Mouse (Mus musculus): ENCODE measurements around the gene Isca1. TPM values are rescaled to one million over a fixed set of nuclear protein-coding genes. Genes with fewer than 3 reads are reported as not detected.
A peak's percentile ranks its signal among the peaks of the same experiment; 100 is the strongest.
"Not testable (repeated sequence)": the region's sequence is repeated elsewhere in the genome, so short reads cannot be mapped to it uniquely, and the experiment has no call there.

Gene Isca1
- polyA plus RNA-seq, 1 experiment: 271 TPM

GRCm38 (mm10) chr13:59735190-59735589 lies 34.4 kb downstream of the Isca1 start:
- Histone ChIP-seq H3K27ac (ENCODE audit: insufficient read depth, low read length) (no peak overlapping the region), H3K4me1 (ENCODE audit: control insufficient read depth, insufficient read depth, low read length) (no peaks in the 10 kb centered on the region), H3K4me3 (ENCODE audit: insufficient read depth, low read length) (no peak overlapping the region)
- TF ChIP-seq CTCF (IDR thresholded peaks at IDR 0.05; ENCODE audit: extremely low read depth, insufficient read depth, low read length): no peak
- no peak for TF ChIP-seq POLR2A (IDR thresholded peaks at IDR 0.05; ENCODE audit: extremely low read depth, insufficient read depth, low read length)

GRCm38 (mm10) chr13:59734347-59734746 lies 35.3 kb downstream of the Isca1 start:
- not testable (repeated sequence) for H3K4me1 ChIP-seq (ENCODE audit: control insufficient read depth, insufficient read depth, low read length); H3K4me3 ChIP-seq (ENCODE audit: insufficient read depth, low read length); H3K27ac ChIP-seq (ENCODE audit: insufficient read depth, low read length)

GRCm38 (mm10) chr13:59733936-59734335 lies 35.7 kb downstream of the Isca1 start:
- Histone ChIP-seq H3K4me3 (ENCODE audit: insufficient read depth, low read length) (no peak overlapping the region), H3K4me1 (ENCODE audit: control insufficient read depth, insufficient read depth, low read length) (no peaks in the 10 kb centered on the region), H3K27ac (ENCODE audit: insufficient read depth, low read length) (no peak overlapping the region)
- TF ChIP-seq POLR2A (IDR thresholded peaks at IDR 0.05; ENCODE audit: extremely low read depth, insufficient read depth, low read length): no peak
- no peak for TF ChIP-seq CTCF (IDR thresholded peaks at IDR 0.05; ENCODE audit: extremely low read depth, insufficient read depth, low read length)

- no peak for TF ChIP-seq CTCF (IDR thresholded peaks at IDR 0.05; ENCODE audit: extremely low read depth, insufficient read depth, low read length)
- TF ChIP-seq POLR2A (IDR thresholded peaks at IDR 0.05; ENCODE audit: extremely low read depth, insufficient read depth, low read length): no peak
- no peaks in the 10 kb centered on the region for H3K4me1 ChIP-seq (ENCODE audit: control insufficient read depth, insufficient read depth, low read length)
- H3K27ac ChIP-seq (ENCODE audit: insufficient read depth, low read length): no peak within 1 kb of the TSS
These were observed 38.0 kb downstream of the Isca1 start, which contains the start of gene Spata31d1d for GRCm38 (mm10) chr13:59731652-59732051. Gene Spata31d1d, minus strand, starts transcription at chr13:59731752.

DNA sequence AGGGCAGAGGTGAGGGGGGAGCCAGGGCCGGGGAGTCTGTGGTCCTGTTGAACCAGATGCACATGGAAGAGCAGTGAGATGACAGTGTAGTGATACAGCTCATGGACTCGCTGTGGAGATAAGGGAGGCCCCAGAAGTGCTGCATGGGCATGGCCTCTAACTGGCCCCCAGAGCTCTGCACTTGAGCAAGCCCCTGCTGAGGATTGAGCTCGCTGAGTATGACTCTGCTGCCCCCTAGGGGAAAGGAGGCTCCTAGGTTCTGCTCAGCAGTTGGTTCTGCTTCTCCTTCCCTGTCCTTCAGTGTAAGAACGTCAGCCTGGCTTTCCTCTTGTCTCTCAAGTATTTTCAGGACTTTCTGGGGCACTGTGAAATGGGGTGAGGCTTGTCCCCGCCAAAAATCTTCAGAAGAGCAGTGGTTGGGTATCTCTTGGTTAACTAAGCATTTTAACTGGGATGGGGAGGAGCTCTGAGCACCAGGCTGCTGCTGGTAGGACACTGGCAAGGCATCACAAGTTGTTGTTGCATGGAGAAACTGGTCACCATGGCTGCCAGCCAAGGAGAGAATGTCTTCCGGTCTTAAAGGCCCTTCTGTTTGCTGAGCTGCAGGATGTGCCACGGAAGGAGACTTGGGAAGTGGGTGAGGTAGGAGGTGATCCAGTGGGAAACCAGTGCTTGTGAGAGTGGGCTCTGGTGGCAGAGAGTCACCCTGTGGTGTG lies 41.1 kb downstream of the Isca1 start:
- no peaks in the 10 kb centered on the region for H3K4me1 ChIP-seq (ENCODE audit: control insufficient read depth, insufficient read depth, low read length)
- TF ChIP-seq POLR2A (IDR thresholded peaks at IDR 0.05; ENCODE audit: extremely low read depth, insufficient read depth, low read length): no peak
- TF ChIP-seq CTCF (IDR thresholded peaks at IDR 0.05; ENCODE audit: extremely low read depth, insufficient read depth, low read length): peak; percentile 96
- no peak overlapping the region for H3K4me3 ChIP-seq (ENCODE audit: insufficient read depth, low read length)
- no peak overlapping the region for H3K27ac ChIP-seq (ENCODE audit: insufficient read depth, low read length)

More at GRCm38 (mm10) chr13:59731652-59732051, 38.0 kb downstream of the Isca1 start, which contains the start of gene Spata31d1d:
- no peak within 1 kb of the TSS for H3K4me3 ChIP-seq (ENCODE audit: insufficient read depth, low read length)

DNA sequence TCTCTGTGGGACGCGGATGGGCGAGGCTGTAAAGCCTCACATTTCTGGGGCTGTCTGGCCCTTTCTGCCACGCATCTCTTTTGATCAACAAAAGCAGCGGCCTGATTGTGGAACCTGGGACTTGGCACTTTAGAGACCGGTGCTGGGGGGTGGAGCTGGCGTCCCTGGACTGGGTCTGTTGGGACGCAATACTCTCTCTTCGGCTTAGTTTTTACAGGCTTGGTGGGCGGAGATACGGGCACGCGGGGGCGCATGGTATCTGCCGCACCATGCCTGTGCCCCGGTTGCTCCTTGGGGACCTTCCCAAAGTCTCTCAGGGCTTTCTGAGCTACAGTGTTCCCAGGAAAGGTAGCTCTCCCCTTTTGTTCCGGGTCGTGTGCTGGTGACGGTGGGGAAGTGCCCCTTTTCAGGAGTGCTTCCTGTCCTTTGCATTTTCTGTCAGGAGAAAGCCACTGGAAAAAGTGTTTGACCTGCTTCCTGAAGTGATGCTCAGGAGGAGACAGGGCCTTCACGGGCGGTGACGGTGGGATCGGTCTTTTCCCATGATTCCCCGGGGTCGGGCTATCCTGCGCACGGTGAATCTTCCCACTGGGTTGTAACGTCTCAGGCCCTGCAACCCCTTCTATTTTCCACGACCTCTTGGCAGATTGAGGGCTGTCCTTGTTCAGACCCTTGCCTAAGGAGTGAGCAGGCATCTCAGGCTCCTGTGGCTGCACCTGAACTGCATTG lies 43.3 kb downstream of the Isca1 start:
- Histone ChIP-seq H3K4me1 (ENCODE audit: control insufficient read depth, insufficient read depth, low read length) (no peaks in the 10 kb centered on the region), H3K27ac (ENCODE audit: insufficient read depth, low read length) (no peak overlapping the region), H3K4me3 (ENCODE audit: insufficient read depth, low read length) (no peak overlapping the region)
- TF ChIP-seq POLR2A (IDR thresholded peaks at IDR 0.05; ENCODE audit: extremely low read depth, insufficient read depth, low read length) (no peak), CTCF (IDR thresholded peaks at IDR 0.05; ENCODE audit: extremely low read depth, insufficient read depth, low read length) (no peak)

GRCm38 (mm10) chr13:59722089-59722488 lies 47.5 kb downstream of the Isca1 start:
- H3K4me3 ChIP-seq (ENCODE audit: insufficient read depth, low read length); H3K27ac ChIP-seq (ENCODE audit: insufficient read depth, low read length): not testable (repeated sequence)

GRCm38 (mm10) chr13:59719475-59719874 lies 50.1 kb downstream of the Isca1 start:
- Histone ChIP-seq H3K4me3 (ENCODE audit: insufficient read depth, low read length) (no peak overlapping the region), H3K4me1 (ENCODE audit: control insufficient read depth, insufficient read depth, low read length) (no peaks in the 10 kb centered on the region), H3K27ac (ENCODE audit: insufficient read depth, low read length) (peak overlapping the region; percentile 29; the same call in 1 of the 2 replicates)
- TF ChIP-seq CTCF (IDR thresholded peaks at IDR 0.05; ENCODE audit: extremely low read depth, insufficient read depth, low read length) (no peak), POLR2A (IDR thresholded peaks at IDR 0.05; ENCODE audit: extremely low read depth, insufficient read depth, low read length) (no peak)

More at GRCm38 (mm10) chr13:59722089-59722488, 47.5 kb downstream of the Isca1 start:
- not testable (repeated sequence) for H3K4me1 ChIP-seq (ENCODE audit: control insufficient read depth, insufficient read depth, low read length)

GRCm38 (mm10) chr13:59718857-59719440 lies 50.7 kb downstream of the Isca1 start:
- H3K27ac ChIP-seq (ENCODE audit: insufficient read depth, low read length): peak overlapping the region; percentile 29; the same call in 1 of the 2 replicates
- not testable (repeated sequence) for H3K4me3 ChIP-seq (ENCODE audit: insufficient read depth, low read length); H3K4me1 ChIP-seq (ENCODE audit: control insufficient read depth, insufficient read depth, low read length)

DNA sequence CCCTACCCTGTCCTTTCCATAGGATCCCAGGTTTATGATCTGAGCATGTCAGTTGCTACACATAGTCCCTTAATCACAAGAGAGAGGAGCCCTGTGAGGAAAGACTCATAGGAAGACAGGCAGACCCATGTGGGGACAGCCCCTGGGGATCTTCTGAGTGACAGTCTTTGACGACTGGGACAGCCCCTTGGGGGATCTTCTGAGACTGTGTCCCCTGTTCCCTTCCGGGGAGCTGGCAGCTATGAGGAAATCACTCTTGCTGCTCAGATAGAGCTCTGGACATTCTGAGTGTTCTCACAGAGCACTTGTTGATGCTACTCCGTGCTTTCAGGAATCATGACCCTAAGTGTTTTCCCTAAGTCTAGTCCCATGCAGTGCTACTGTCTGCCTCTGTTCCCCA lies 55.9 kb downstream of the Isca1 start:
- Histone ChIP-seq H3K27ac (ENCODE audit: insufficient read depth, low read length) (no peak overlapping the region), H3K4me3 (ENCODE audit: insufficient read depth, low read length) (no peak overlapping the region), H3K4me1 (ENCODE audit: control insufficient read depth, insufficient read depth, low read length) (no peaks in the 10 kb centered on the region)
- no peak for TF ChIP-seq CTCF (IDR thresholded peaks at IDR 0.05; ENCODE audit: extremely low read depth, insufficient read depth, low read length)
- no peak for TF ChIP-seq POLR2A (IDR thresholded peaks at IDR 0.05; ENCODE audit: extremely low read depth, insufficient read depth, low read length)

GRCm38 (mm10) chr13:59711984-59712383 lies 57.6 kb downstream of the Isca1 start, which contains the start of gene Spata31d1b:
Gene Spata31d1b, plus strand, starts transcription at chr13:59712284.
- H3K4me1 ChIP-seq (ENCODE audit: control insufficient read depth, insufficient read depth, low read length); H3K27ac ChIP-seq (ENCODE audit: insufficient read depth, low read length); H3K4me3 ChIP-seq (ENCODE audit: insufficient read depth, low read length): not testable (repeated sequence)
